Mouse (Mus musculus) heart, embryonic 16.5 days (tissue): ENCODE data around the gene Kdr. TPM values are rescaled to one million over a fixed set of nuclear protein-coding genes. Genes with fewer than 3 reads are reported as not detected.

ENCODE experiments used
- ATAC-seq: fragments of 200-750 bp; cut with Nextera tagmentation; replicated peaks from 2 replicates; pipeline ENCODE4 v1.8.0; 2017; ENCODE audit warnings: moderate number of reproducible peaks; ENCODE audit not compliant: insufficient read depth, low FRiP score; ENCODE audit errors: extremely low read depth
- H3K27ac ChIP-seq: fragments of 300-500 bp; sonication (generic); 2 replicates; pipeline ENCODE4 v1.5.1; 2014; ENCODE audit warnings: mild to moderate bottlenecking, low read length, control low read depth, moderate library complexity
- H3K27me3 ChIP-seq: fragments of 300-500 bp; sonication (generic); 2 replicates; pipeline ENCODE4 v1.6.1; 2014; ENCODE audit warnings: low read length, mixed read lengths; ENCODE audit not compliant: control insufficient read depth, insufficient read depth
- H3K36me3 ChIP-seq: fragments of 300-500 bp; sonication (generic); 2 replicates; pipeline ENCODE4 v1.6.1; 2014; ENCODE audit not compliant: control insufficient read depth, insufficient read depth
- H3K4me1 ChIP-seq: fragments of 300-500 bp; sonication (generic); 2 replicates; pipeline ENCODE4 v1.6.1; 2014; ENCODE audit warnings: low read length, mixed read lengths; ENCODE audit not compliant: control insufficient read depth, insufficient read depth
- H3K4me2 ChIP-seq: fragments of 300-500 bp; sonication (generic); 2 replicates; pipeline ENCODE4 v1.6.1; 2014; ENCODE audit warnings: low read depth, mild to moderate bottlenecking, control low read depth, low read length
- H3K4me3 ChIP-seq: fragments of 300-500 bp; sonication (generic); 2 replicates; pipeline ENCODE4 v1.5.1; 2014; ENCODE audit warnings: mild to moderate bottlenecking, control low read depth, low read length
- H3K9ac ChIP-seq: fragments of 300-500 bp; sonication (generic); 2 replicates; pipeline ENCODE4 v1.6.1; 2014; ENCODE audit warnings: low read length, control low read depth
- H3K9me3 ChIP-seq: fragments of 300-500 bp; sonication (generic); replicated peaks from 2 replicates; pipeline ENCODE4 v1.6.1; 2016; ENCODE audit warnings: low read length; ENCODE audit not compliant: control insufficient read depth
- WGBS: fragments of 180-500 bp; shearing (Covaris S2); extraction: QIAGEN DNeasy Blood & Tissue Kit; methylation state at CpG from one replicate; pipeline ENCODE4 v1.1.7; 2014; 5-methylcytosine and 5-hydroxymethylcytosine counted together
- polyA plus RNA-seq: library from polyadenylated mRNA; unstranded; fragments of >200 nt; fragmentation: Nextera tagmentation; extraction: Ambion mirVana; gene quantifications from 2 replicates; pipeline ENCODE4 v1.2.1, GENCODE M21; 2015

The Kdr gene
- polyA plus RNA-seq, 1 experiment from 2014 or later, result 38.5 TPM

DNA sequence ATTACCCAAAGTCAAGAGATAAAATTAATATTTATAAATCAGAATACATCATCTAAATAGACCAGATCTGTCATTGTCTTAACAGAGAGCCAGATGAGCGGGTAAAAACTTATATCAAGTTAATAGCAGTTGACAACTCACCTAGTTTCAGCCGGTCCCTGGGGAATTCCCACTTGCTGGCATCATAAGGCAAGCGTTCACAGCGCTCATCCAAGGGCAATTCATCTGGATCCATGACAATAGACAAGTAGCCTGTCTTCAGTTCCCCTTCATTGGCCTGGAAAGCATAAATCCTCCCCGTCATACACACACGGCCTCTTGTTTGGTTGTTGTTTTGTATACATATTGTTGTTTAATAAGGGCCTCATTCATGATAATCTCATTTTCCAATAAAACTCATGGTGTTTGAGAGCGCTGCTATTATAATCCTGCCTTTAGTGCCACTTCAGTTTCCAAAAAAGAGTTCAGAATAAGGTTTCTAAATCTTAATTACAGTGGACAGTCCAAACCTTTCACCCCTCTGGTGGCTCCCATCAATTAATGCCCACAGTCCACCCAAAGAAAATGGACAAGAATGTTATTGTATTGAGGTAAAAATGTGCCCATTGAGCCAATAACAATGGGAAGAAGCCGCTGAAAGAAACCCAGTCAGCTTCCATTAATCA, 26.0 kb downstream of the Kdr start:
- Histone ChIP-seq H3K27me3 (no peaks in the 10 kb centered on the region), H3K4me2 (no peak overlapping the region), H3K27ac (no peak overlapping the region), H3K9me3 (no peaks in the 10 kb centered on the region), H3K4me1 (no peaks in the 10 kb centered on the region), H3K4me3 (no peak overlapping the region), H3K9ac (no peak overlapping the region), H3K36me3 (no peaks in the 10 kb centered on the region; the same call in 1 of the 2 replicates)
- WGBS, result 84% methylated on average over 8 of the region's 8 CpGs
- ATAC-seq, result no peak

DNA sequence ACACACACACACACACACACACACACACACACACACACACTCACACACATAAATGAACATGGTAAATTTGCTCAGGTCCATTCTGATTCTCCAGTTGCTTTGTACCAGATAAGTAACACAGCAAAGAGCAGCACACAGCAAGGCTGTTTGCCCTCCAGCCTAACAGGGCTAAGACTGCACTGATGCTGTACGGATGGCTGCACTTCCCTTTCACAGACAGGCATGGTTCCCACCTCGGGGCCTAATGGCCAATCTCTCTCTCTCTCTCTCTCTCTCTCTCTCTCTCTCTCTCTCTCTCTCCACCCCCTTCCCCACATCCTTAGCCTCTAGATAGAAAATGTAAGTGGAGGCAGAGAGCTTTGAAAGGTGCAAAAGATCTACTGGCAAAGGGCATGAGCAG, 27.4 kb downstream of the Kdr start:
- H3K27me3 ChIP-seq, result no peaks in the 10 kb centered on the region
- H3K9me3 ChIP-seq, result no peaks in the 10 kb centered on the region
- 67% methylated on average over 2 of the region's 2 CpGs for WGBS
- ATAC-seq, result no peak
- no peak overlapping the region for H3K27ac ChIP-seq
- H3K4me1 ChIP-seq, result 0 out of 2 replicates have a peak, but pooled peaks cover 2% of the 10 kb centered on the region
- H3K36me3 ChIP-seq, result no peaks in the 10 kb centered on the region; the same call in 1 of the 2 replicates
- H3K4me2 ChIP-seq, result no peak overlapping the region
- H3K9ac ChIP-seq, result no peak overlapping the region
- H3K4me3 ChIP-seq, result no peak overlapping the region

DNA sequence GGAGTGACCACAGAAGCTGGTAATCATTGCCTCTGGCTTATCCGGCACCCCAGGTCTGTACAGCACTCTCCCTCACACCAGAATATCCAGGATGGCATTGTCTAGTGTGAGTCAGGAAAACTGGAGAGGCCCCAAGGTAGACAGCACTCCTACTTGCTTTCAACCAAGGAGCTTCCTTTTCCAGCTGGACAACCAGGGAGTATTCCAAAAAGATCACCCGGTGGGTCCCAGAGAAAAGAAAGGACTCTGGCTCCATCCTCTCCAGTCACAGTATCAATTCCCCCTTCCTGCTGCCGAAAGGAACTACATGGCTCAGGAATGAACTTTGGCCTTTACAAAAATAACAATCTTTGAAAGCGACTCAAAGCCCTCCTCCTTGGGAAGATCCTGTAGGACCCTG, 32.9 kb downstream of the Kdr start:
- WGBS, result 50% methylated on average over 4 of the region's 4 CpGs
- no peak overlapping the region; the same call in 1 of the 2 replicates for H3K9ac ChIP-seq
- peaks cover 5% of the 10 kb centered on the region for H3K36me3 ChIP-seq
- no peak overlapping the region for H3K4me3 ChIP-seq
- H3K4me1 ChIP-seq, result peaks cover 12% of the 10 kb centered on the region
- no peaks in the 10 kb centered on the region for H3K27me3 ChIP-seq
- H3K4me2 ChIP-seq, result no peak overlapping the region
- H3K27ac ChIP-seq, result peak overlapping the region; percentile 49
- no peak for ATAC-seq
- no peaks in the 10 kb centered on the region for H3K9me3 ChIP-seq

DNA sequence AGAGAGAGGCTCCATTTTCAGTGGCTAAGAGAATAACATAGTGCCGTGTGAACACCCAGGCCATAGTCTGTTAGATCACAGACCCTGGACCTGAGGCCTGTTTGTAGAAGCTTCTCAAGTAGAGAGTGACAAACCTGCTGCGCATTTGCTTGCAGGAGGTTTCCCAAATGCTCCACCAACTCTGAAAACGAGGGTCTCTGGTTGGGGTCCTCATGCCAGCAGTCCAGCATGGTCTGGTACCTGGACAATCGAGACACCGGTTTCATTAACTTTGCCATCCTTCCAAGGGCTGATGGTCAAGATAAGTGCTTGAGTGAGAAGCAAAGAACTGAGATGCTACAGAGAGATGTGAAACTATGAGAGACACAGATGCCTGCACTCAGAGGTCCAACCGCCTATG, 35.0 kb downstream of the Kdr start:
- ATAC-seq, result no peak
- Histone ChIP-seq H3K4me3 (no peak overlapping the region), H3K27me3 (no peaks in the 10 kb centered on the region), H3K4me2 (no peak overlapping the region), H3K9ac (no peak overlapping the region), H3K9me3 (no peaks in the 10 kb centered on the region), H3K27ac (no peak overlapping the region), H3K36me3 (peaks cover 5% of the 10 kb centered on the region; the same call in 1 of the 2 replicates), H3K4me1 (peaks cover 33% of the 10 kb centered on the region)
- WGBS, result 92% methylated on average over 6 of the region's 6 CpGs

DNA sequence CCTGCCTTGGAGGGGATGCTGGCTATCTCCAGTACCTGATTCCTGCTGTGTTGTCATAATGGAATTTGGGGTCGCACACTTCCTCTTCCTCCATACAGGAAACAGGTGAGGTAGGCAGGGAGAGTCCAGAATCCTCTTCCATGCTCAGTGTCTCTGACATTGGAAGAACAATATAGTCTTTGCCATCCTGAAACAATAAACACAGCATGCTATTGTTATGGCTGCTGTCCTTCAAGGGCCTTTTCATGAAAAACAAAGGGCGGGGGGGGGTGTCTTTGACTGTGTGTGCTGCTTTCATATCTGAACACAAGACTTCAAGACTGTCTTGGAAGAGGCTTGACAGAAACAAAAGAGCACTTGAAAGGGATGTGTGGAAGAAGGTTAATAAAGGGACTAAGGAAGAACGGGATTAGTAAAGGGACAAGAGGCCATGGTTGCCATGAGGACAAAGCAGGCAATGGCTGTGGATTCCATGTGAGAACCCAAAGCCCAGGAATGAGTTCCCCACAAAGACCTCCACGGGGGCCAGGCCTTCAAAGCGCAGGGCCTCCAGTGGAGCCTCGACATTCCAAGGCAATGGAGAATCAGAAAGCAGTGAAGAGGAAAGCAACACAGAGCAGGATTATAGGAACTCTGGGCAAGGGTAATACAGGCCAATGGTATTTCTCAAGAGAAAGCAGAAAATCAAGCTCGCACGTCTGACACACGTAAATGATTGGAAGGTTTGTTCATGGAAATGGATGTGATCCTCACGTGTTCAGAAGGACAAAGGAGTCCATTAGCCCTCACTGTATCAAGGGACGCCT, 36.3 kb downstream of the Kdr start:
- Histone ChIP-seq H3K27ac (peak overlapping the region; percentile 9; the same call in 1 of the 2 replicates), H3K9me3 (no peaks in the 10 kb centered on the region), H3K4me2 (no peak overlapping the region), H3K9ac (no peak overlapping the region), H3K27me3 (no peaks in the 10 kb centered on the region), H3K4me3 (no peak overlapping the region), H3K4me1 (peaks cover 38% of the 10 kb centered on the region), H3K36me3 (peaks cover 5% of the 10 kb centered on the region; the same call in 1 of the 2 replicates)
- no peak for ATAC-seq
- 78% methylated on average over 11 of the region's 11 CpGs for WGBS

DNA sequence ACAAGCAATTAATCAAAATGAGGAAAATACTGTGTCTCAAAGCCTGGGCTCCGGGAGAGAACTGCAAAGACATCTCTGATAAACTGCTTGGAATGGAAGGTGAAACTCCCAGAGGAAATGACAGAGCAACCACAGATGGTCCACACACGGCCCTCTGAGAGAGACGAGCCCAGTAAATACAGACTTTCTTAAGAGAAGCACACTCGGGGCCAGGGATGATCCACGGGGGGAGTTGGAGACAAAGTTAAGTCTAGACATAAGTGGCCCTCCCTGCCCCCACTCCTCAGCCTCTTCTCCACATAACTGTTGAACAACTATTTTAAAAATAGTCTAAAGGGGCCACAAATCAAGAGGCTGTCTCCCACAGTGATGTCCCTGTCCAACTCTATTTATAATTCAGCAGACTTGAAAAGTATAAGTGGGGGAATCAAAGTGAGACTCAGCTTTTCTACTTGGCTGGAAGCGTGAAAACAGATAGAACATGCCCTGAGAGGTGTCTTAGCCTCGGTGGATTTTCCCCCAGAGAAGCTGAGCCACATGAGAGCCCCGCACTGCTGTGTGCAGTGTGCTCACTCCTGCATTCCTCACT, 39.0 kb downstream of the Kdr start:
- ATAC-seq, result peak; percentile 65
- peaks cover 5% of the 10 kb centered on the region; the same call in 1 of the 2 replicates for H3K36me3 ChIP-seq
- 23% methylated on average over 8 of the region's 8 CpGs for WGBS
- H3K27me3 ChIP-seq, result no peaks in the 10 kb centered on the region
- peak overlapping the region; percentile 44 for H3K4me2 ChIP-seq
- no peak overlapping the region for H3K4me3 ChIP-seq
- H3K9me3 ChIP-seq, result no peaks in the 10 kb centered on the region
- H3K4me1 ChIP-seq, result peaks cover 33% of the 10 kb centered on the region
- H3K9ac ChIP-seq, result peak overlapping the region; percentile 43; the same call in 1 of the 2 replicates
- peak overlapping the region; percentile 88 for H3K27ac ChIP-seq

DNA sequence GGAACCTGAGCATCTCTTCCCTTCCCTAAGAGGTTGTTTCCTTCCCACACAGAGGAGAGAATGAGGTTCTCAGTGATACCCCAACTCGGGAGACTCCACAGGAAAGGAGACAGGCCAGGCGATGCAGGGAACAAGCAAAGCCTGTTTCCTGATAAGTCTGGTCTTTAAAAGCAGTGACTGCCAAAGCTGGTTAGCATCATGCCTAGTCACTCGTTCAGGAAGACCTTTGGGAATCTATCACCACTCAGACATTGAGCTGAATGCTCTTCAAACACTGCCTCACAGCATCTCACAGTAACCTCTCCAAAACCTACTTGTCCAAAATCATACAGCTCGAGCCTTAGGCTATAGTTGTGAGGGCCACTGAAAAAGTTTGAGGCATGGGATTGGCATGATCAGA, 40.2 kb downstream of the Kdr start:
- Histone ChIP-seq H3K4me2 (no peak overlapping the region), H3K36me3 (no peaks in the 10 kb centered on the region), H3K4me3 (no peak overlapping the region), H3K27me3 (no peaks in the 10 kb centered on the region), H3K27ac (no peak overlapping the region), H3K4me1 (peaks cover 35% of the 10 kb centered on the region), H3K9ac (no peak overlapping the region), H3K9me3 (no peaks in the 10 kb centered on the region)
- no peak for ATAC-seq
- WGBS, result 33% methylated on average over 4 of the region's 4 CpGs

DNA sequence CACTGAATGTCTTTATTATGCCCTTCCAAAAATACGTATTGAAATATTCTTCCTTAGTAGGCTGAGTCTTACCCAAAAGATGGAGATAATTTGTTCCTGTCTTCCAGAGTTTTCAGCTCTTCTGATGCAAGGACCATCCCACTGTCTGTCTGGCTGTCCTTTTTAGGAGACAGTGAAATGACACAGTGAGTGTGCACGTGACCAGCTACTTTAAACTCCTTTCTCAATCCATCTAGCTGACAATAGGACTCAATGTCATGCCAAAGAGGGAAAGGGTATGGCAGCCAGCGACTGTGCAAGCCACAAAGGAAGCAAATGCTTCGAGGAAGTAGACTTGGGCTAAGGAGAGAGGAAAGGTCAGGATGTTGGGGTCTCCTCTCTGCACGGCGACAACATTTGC, 42.0 kb downstream of the Kdr start:
- H3K9ac ChIP-seq, result no peak overlapping the region
- no peaks in the 10 kb centered on the region for H3K36me3 ChIP-seq
- peaks cover 32% of the 10 kb centered on the region for H3K4me1 ChIP-seq
- H3K4me2 ChIP-seq, result no peak overlapping the region
- H3K27me3 ChIP-seq, result no peaks in the 10 kb centered on the region
- WGBS, result 68% methylated on average over 6 of the region's 6 CpGs
- H3K4me3 ChIP-seq, result no peak overlapping the region
- no peaks in the 10 kb centered on the region for H3K9me3 ChIP-seq
- no peak for ATAC-seq
- H3K27ac ChIP-seq, result no peak overlapping the region

DNA sequence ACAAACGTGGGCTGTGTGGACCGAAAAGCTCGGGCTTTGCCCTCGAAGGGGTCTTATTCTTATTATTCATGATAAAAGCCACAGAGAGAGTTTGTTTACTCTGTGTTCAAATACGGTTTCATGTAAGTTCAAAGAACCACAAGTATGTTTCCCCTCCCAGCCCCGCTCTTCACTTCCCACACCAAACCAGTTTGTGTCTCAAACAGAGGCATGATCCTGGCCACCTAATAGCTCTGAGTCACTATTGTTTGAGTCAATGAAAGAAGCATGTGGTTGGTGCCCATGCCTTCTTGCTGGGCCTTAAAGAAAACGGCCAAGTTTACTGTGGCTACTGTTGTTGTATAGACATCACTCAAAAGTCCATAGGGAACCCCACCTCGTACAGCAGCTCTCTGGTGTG, 43.0 kb downstream of the Kdr start:
- WGBS, result 77% methylated on average over 8 of the region's 8 CpGs

More for the DNA sequence above, 43.0 kb downstream of the Kdr start:
- no peak for ATAC-seq
- Histone ChIP-seq H3K9ac (no peak overlapping the region), H3K27ac (peak overlapping the region; percentile 61), H3K9me3 (no peaks in the 10 kb centered on the region), H3K4me2 (no peak overlapping the region), H3K4me3 (no peak overlapping the region), H3K36me3 (no peaks in the 10 kb centered on the region), H3K27me3 (no peaks in the 10 kb centered on the region), H3K4me1 (peaks cover 26% of the 10 kb centered on the region)
